Mouse (Mus musculus) retina, embryonic 14.5 days (tissue): ENCODE results near the gene Styk1.
A peak's percentile ranks its signal among the peaks of the same experiment; 100 is the strongest.

Experiments
- DNase-seq: peaks from one replicate; pipeline ENCODE4 v3.0.0-alpha.2; 2015; ENCODE audit warnings: low spot score

Gene Styk1

DNA sequence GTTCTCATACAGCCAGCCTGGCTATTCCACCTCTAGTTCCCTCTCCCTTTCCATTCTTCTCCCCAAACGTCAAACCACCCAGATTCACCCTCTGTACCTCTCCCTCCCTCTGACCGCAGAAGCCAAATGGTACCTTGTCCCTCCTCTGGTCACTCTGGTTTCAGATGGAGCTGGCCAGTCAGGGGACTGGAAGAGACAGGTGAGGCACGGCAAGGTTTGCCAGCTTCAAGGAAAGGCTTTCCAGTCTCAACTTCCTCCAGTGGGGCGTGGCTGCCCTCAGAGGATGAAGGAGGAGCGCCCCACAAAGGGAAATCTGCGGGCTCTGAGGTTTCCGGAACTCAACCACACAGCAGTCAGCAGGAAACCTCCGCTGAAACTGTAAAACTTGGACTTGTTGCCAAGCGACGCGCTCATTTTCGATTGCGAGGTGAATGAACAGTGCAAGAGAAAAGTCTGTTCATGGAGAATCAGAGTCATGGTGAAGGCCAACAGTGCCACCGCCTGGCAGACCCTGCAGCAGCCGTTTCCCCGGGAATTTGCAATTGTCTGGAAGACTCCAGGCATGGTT lies at the start of gene Styk1:
TSS of gene Styk1 (minus strand) at position 246 of the 568 bp plus-strand sequence.
- DNase-seq: peak; percentile 86

- no peak for DNase-seq
Observed at GRCm38 (mm10) chr6:131403036-131403435, 49.6 kb upstream of the Styk1 start.

DNA sequence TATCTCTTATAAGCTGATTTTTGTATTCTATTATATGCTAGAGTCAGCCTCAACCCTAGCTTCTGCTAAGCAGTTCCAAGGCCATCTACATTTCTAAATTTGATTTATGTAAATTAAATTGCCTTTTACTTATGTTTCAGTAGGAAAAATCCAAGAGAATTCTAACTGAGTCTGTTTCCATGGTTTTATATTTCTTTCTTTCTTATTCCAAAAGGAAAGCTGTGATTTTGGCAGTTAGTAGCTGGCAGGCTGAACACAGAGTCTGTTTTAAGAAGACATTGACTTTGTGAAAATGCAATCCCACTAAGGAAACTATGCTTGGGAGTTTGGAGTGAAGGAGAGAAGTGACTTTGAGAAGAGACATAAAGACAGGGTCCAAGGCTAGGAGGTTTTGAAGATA lies 49.2 kb upstream of the Styk1 start:
- DNase-seq: no peak

DNA sequence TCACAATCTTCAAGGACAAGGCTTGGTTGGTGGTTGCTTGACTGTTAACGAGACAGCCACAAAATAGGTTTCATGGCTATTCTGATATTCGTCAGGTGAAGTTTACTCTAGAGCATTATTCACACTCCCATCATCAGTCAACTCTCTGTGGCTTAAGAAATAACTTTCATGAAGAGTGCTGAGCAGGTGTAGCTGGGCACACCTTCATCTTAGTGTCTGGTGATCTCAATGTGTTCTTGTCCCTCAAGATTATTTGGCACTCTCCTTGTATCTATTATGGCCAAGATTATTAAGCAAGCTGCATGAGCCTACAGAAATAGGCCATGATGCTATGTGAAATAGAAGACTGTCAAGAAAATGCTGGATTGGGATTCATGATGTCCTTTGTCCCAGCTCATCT lies 47.9 kb upstream of the Styk1 start:
- DNase-seq: no peak

DNA sequence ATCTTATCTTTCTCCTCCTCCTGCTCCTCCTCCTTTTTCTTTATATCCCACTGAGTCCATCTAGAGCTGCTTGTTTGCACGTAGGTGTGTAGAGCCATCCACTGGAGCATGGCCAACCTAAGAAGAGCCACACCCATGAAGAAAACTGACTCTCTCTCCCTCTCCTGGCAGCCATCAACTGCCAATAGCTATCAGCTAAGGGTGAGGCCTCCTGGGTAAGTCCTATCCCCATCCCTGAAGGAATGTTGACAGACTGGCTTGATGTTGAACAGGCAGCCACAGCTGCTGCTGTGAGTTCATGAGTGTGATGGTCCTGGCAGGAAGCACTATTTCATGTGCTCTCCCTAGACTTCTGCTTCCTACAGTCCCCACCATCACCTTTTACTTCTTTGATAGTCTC lies 43.3 kb upstream of the Styk1 start:
- no peak for DNase-seq

DNA sequence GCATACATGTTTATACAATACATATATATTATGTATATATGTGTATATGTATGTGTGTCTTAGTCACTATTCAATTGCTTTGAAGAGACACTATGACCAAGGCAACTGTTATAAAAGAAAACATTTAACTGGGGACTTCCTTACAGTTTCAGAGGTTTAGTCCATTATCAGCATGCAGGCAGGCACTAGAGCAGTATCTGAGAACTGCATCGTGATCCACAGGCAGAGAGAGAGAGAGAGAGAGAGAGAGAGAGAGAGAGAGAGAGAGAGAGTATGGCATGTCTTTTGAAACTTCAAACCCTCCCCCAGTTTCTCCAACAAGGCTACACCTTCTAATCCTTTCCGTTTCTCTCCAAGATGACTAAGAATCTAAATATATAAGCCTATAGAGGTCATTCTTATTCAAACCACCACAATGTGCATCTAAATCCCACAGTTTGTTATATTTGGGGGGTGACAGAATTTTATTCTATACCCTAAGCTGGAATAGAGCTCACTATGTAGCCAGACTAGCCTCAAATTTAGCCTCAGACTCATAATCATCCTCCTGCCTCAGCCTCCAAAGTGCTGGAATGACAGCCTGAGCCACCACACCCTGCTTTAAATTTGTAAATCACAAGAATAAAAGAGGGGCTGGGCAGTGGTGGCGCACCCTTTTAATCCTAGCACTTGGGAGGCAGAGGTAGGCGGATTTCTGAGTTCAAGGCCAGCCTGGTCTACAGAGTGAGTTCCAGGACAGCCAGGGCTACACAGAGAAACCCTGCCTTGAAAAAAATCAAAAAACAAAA lies 40.7 kb upstream of the Styk1 start:
- no peak for DNase-seq

GRCm38 (mm10) chr6:131388040-131389021 lies 34.9 kb upstream of the Styk1 start, which contains the start of gene Ybx3:
Gene Ybx3, minus strand, starts transcription at chr6:131388476.
- peak; percentile 88 for DNase-seq

DNA sequence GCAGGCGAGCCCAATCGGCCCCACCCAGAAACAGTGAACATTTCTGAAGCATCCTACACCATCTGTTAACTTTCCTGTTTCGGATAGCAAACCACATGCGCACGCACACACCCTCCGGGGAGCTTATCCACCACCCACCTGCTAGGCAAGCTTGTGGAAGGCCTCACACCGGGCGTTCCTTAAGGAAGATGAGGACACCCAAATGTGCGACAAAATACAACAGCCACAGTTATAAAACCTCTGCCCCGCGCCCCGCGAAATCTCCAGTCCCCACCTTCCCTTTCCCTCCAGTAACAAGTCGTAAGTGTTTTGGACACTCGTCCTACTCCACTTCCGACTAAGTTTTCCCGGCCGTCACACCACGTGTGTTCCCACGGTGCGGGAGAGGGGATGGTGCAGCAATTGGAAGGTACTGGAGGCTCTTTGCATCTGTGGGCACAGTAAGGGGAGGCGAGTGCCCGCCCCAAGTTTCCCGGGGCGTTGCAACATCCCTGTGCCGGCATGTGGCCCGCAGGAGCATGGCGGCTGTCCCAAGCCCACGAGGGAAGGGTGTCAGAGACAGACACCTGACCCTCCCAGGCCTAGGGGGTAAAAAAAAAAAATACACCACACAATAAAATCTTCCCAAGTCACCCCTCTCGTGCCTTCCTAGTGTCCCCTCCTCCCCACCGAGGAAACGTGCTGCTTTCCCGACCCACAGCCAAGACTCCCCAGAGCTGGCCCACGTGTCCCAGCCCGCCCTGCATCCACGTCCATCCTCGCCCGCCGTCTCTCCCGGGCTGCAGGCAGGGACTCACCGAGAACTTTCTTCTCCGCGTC lies 34.0 kb upstream of the Styk1 start:
- DNase-seq: peak; percentile 52

GRCm38 (mm10) chr6:131386416-131387019 lies 33.1 kb upstream of the Styk1 start:
- DNase-seq: no peak

GRCm38 (mm10) chr6:131385469-131385868 lies 32.1 kb upstream of the Styk1 start:
- no peak for DNase-seq

- no peak for DNase-seq
Observed at GRCm38 (mm10) chr6:131383713-131384330, 30.4 kb upstream of the Styk1 start.

DNA sequence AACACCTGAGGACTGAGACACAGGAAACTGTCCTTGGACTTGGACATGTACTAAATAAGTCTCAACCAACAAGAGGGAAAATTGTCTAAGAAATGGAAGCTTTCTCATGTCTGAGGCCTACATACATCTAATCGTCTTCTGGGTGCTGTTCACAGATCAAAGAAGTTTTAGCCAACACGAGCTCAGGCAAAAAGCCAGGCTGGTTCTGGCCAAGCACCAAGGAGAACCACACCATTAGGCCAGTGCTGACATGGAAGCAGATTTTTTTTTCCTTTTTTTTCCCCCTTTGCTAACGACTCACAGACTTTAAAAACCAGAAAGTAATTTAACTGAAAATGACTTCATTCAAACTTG lies 29.6 kb upstream of the Styk1 start:
- no peak for DNase-seq

DNA sequence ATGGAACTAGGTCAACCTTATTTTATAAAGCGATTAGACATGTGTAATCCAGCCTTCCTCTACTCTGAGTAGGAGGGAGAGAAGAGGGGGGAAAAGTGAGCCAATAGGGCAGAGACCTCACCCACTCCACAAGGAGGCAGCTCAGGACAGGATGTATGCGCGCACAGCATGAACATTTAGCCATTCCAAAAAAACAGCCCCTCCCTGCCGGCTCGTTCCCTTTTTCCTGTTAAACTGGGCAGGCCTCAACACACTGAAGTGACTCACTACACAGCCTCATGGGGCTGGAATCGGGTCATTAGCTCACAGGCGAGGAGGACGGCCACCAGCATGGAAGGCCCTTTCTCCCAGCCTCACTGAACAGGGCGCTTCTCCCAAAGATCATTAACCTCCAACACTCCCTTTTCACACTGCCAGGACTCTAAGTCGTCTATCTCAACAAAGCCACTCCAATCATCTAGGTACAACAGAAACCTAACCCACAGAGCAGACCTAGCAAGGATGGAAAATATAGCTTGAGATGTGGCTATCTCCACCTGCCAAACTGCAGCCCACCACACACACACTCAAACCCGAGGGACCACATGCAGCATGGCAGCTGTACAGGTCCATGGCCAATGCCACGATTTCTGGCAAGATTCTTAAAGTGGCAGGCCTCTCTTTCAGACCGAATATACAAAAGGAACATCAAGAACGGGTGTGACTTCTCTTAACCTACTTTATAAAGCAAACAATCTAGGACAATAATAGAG lies 29.0 kb upstream of the Styk1 start:
- peak; percentile 37 for DNase-seq

- DNase-seq: no peak
Observed at GRCm38 (mm10) chr6:131378858-131379428, 25.5 kb upstream of the Styk1 start.

GRCm38 (mm10) chr6:131377378-131377777 lies 24.0 kb upstream of the Styk1 start:
- no peak for DNase-seq

DNA sequence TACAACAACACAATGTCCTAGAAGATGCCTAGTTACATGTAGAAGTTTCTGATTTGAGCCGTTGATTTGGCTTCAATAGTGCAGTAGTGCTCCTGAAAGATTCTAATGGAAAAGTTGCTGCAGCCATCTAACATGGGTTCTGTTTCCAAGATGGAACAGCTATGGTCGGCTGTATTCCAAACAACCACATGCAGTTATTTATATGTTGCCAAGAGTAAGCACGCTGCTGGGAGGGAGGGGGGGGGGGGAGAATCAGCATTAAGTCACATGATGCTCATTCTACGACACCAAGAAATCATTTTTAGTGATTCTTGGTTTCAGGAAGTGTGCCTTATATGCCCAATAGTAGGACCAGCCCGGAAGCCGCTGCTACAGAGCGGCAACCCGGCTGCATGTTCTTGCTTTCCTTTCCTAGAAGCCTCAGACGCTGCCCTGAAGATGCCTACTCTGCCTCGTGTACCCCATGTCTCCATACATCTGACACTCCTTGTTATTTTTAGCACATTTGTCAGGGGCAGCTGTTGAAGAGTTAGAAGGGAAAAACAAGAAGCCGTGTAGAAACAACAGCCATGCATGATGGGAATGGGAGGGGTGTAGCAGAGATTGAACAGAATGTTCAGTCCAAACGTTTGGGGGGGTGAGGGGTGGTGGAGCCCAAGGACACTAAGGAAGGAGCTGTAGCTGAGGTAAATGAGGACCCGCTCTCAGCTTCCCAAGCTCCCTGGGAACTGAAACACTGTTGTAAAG lies 21.4 kb upstream of the Styk1 start:
- DNase-seq: no peak

DNA sequence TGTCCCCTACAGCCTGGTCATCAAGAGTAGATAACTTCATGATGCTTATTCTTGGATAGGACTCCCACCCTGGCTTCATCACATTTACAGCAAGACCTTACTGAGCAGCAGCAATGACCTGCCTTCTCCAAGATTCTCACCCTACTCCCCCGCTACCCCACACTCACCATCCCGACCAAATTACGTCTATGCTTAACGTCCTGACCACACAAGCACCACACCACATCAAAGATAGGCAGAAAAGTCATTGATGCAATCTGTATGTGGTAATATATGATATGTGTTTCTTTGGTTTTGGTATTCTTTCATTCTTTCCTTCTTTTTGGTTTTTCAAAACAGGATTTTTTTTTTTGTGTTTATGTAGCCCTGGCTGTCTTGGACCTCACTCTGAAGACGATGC lies 19.8 kb upstream of the Styk1 start:
- DNase-seq: no peak

DNA sequence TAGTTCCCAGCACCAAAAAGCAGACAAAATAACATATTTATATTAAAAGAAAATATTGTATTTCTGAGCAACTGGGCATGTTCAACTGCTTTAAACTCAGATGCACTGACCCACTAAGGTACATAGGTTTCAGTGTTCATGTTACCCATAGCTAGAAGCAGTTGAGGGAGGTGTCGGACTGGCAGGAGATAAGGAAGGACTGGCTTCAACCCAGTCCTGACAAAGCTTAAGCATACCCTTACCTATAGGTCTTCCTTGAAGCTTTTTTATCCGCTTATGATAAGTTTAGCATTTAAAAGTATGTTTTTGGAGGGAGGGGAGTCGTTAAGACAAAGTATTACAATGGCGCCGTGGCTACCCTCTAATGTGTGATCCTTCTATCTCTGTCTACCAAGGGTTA lies 17.4 kb upstream of the Styk1 start:
- DNase-seq: no peak
